Mouse (Mus musculus): ENCODE measurements around the gene Tbck. TPM values are rescaled to one million over a fixed set of nuclear protein-coding genes. Genes with fewer than 3 reads are reported as not detected.

The Tbck gene
- polyA plus RNA-seq, 1 experiment from 2014 or later, result 14.5 TPM

GRCm38 (mm10) chr3:132677494-132677893 lies 6.5 kb upstream of the Tbck start:
- no peaks in the 10 kb centered on the region for H3K9me3 ChIP-seq (replicated peaks; ENCODE audit: control insufficient read depth, low read length)
- no peaks in the 10 kb centered on the region for H3K27me3 ChIP-seq (ENCODE audit: control insufficient read depth, insufficient read depth, low read length)
- H3K4me2 ChIP-seq (ENCODE audit: low read depth, low read length), result no peak overlapping the region
- no peak overlapping the region for H3K4me3 ChIP-seq (ENCODE audit: low read length)
- no peak overlapping the region for H3K27ac ChIP-seq (ENCODE audit: low read length)
- H3K36me3 ChIP-seq (ENCODE audit: control insufficient read depth, insufficient read depth), result peaks cover 11% of the 10 kb centered on the region; the same call in 1 of the 2 replicates
- no peak for ATAC-seq (replicated peaks; ENCODE audit: extremely low read depth, insufficient read depth, low FRiP score)
- no peak overlapping the region for H3K9ac ChIP-seq (ENCODE audit: low read length)
- 66% methylated on average over 2 of the region's 2 CpGs for WGBS
- peaks cover under 1% of the 10 kb centered on the region for H3K4me1 ChIP-seq (ENCODE audit: control insufficient read depth, insufficient read depth, low read length)

GRCm38 (mm10) chr3:132684231-132684928 lies 436 bp downstream of the Tbck start, which contains the start of gene Aimp1:
Gene Aimp1, minus strand, starts transcription at chr3:132684370.
- H3K4me2 ChIP-seq (ENCODE audit: low read depth, low read length), result peak within 1 kb of the TSS; percentile 88
- peaks cover 13% of the 10 kb centered on the region for H3K4me1 ChIP-seq (ENCODE audit: control insufficient read depth, insufficient read depth, low read length)
- WGBS, result under 1% methylated on average over 27 of the region's 27 CpGs
- H3K27me3 ChIP-seq (ENCODE audit: control insufficient read depth, insufficient read depth, low read length), result no peaks in the 10 kb centered on the region
- peak within 1 kb of the TSS; percentile 82 for H3K4me3 ChIP-seq (ENCODE audit: low read length)
- H3K9me3 ChIP-seq (replicated peaks; ENCODE audit: control insufficient read depth, low read length), result no peaks in the 10 kb centered on the region
- ATAC-seq (replicated peaks; ENCODE audit: extremely low read depth, insufficient read depth, low FRiP score), result no peak
- peak within 1 kb of the TSS; percentile 95 for H3K9ac ChIP-seq (ENCODE audit: low read length)
- H3K36me3 ChIP-seq (ENCODE audit: control insufficient read depth, insufficient read depth), result peaks cover 5% of the 10 kb centered on the region
- peak within 1 kb of the TSS; percentile 90 for H3K27ac ChIP-seq (ENCODE audit: low read length)

- Histone ChIP-seq H3K27ac (ENCODE audit: low read length) (no peak overlapping the region), H3K36me3 (ENCODE audit: control insufficient read depth, insufficient read depth) (no peaks in the 10 kb centered on the region), H3K4me2 (ENCODE audit: low read depth, low read length) (no peak overlapping the region), H3K4me1 (ENCODE audit: control insufficient read depth, insufficient read depth, low read length) (no peaks in the 10 kb centered on the region), H3K4me3 (ENCODE audit: low read length) (no peak overlapping the region), H3K27me3 (ENCODE audit: control insufficient read depth, insufficient read depth, low read length) (no peaks in the 10 kb centered on the region), H3K9me3 (replicated peaks; ENCODE audit: control insufficient read depth, low read length) (no peaks in the 10 kb centered on the region), H3K9ac (ENCODE audit: low read length) (no peak overlapping the region)
- WGBS, result 66% methylated on average over 3 of the region's 3 CpGs
- no peak for ATAC-seq (replicated peaks; ENCODE audit: extremely low read depth, insufficient read depth, low FRiP score)
Observed at GRCm38 (mm10) chr3:132701368-132701767, 17.4 kb downstream of the Tbck start.

GRCm38 (mm10) chr3:132704216-132704615 lies 20.3 kb downstream of the Tbck start:
- no peak overlapping the region for H3K4me2 ChIP-seq (ENCODE audit: low read depth, low read length)
- 81% methylated on average over 3 of the region's 3 CpGs for WGBS
- no peaks in the 10 kb centered on the region for H3K36me3 ChIP-seq (ENCODE audit: control insufficient read depth, insufficient read depth)
- H3K4me3 ChIP-seq (ENCODE audit: low read length), result no peak overlapping the region
- H3K4me1 ChIP-seq (ENCODE audit: control insufficient read depth, insufficient read depth, low read length), result no peaks in the 10 kb centered on the region
- H3K9me3 ChIP-seq (replicated peaks; ENCODE audit: control insufficient read depth, low read length), result no peaks in the 10 kb centered on the region
- no peak overlapping the region for H3K27ac ChIP-seq (ENCODE audit: low read length)
- no peak overlapping the region for H3K9ac ChIP-seq (ENCODE audit: low read length)
- no peak for ATAC-seq (replicated peaks; ENCODE audit: extremely low read depth, insufficient read depth, low FRiP score)
- no peaks in the 10 kb centered on the region for H3K27me3 ChIP-seq (ENCODE audit: control insufficient read depth, insufficient read depth, low read length)

- no peak for ATAC-seq (replicated peaks; ENCODE audit: extremely low read depth, insufficient read depth, low FRiP score)
- no peak overlapping the region for H3K4me2 ChIP-seq (ENCODE audit: low read depth, low read length)
- 82% methylated on average over 4 of the region's 4 CpGs for WGBS
- no peak overlapping the region for H3K9ac ChIP-seq (ENCODE audit: low read length)
- no peak overlapping the region for H3K27ac ChIP-seq (ENCODE audit: low read length)
- H3K4me1 ChIP-seq (ENCODE audit: control insufficient read depth, insufficient read depth, low read length), result no peaks in the 10 kb centered on the region
- no peak overlapping the region for H3K4me3 ChIP-seq (ENCODE audit: low read length)
- no peaks in the 10 kb centered on the region for H3K36me3 ChIP-seq (ENCODE audit: control insufficient read depth, insufficient read depth)
- no peaks in the 10 kb centered on the region for H3K27me3 ChIP-seq (ENCODE audit: control insufficient read depth, insufficient read depth, low read length)
- no peaks in the 10 kb centered on the region for H3K9me3 ChIP-seq (replicated peaks; ENCODE audit: control insufficient read depth, low read length)
Observed at GRCm38 (mm10) chr3:132706977-132707376, 23.0 kb downstream of the Tbck start.

GRCm38 (mm10) chr3:132713913-132714312 lies 30.0 kb downstream of the Tbck start:
- ATAC-seq (replicated peaks; ENCODE audit: extremely low read depth, insufficient read depth, low FRiP score), result no peak
- no peak overlapping the region for H3K27ac ChIP-seq (ENCODE audit: low read length)

GRCm38 (mm10) chr3:132717316-132717715 lies 33.4 kb downstream of the Tbck start:
- WGBS, result 98% methylated on average over 4 of the region's 4 CpGs
- ATAC-seq (replicated peaks; ENCODE audit: extremely low read depth, insufficient read depth, low FRiP score), result no peak

More at GRCm38 (mm10) chr3:132713913-132714312, 30.0 kb downstream of the Tbck start:
- no peaks in the 10 kb centered on the region; the same call in 1 of the 2 replicates for H3K36me3 ChIP-seq (ENCODE audit: control insufficient read depth, insufficient read depth)
- H3K9ac ChIP-seq (ENCODE audit: low read length), result no peak overlapping the region
- H3K4me2 ChIP-seq (ENCODE audit: low read depth, low read length), result no peak overlapping the region
- no peaks in the 10 kb centered on the region for H3K4me1 ChIP-seq (ENCODE audit: control insufficient read depth, insufficient read depth, low read length)
- no peak overlapping the region for H3K4me3 ChIP-seq (ENCODE audit: low read length)
- H3K9me3 ChIP-seq (replicated peaks; ENCODE audit: control insufficient read depth, low read length), result no peaks in the 10 kb centered on the region
- H3K27me3 ChIP-seq (ENCODE audit: control insufficient read depth, insufficient read depth, low read length), result no peaks in the 10 kb centered on the region
- 58% methylated on average over 5 of the region's 5 CpGs for WGBS

GRCm38 (mm10) chr3:132724326-132724725 lies 40.4 kb downstream of the Tbck start:
- Histone ChIP-seq H3K9ac (ENCODE audit: low read length) (no peak overlapping the region), H3K36me3 (ENCODE audit: control insufficient read depth, insufficient read depth) (peaks cover 26% of the 10 kb centered on the region; the same call in 1 of the 2 replicates), H3K27me3 (ENCODE audit: control insufficient read depth, insufficient read depth, low read length) (no peaks in the 10 kb centered on the region), H3K4me3 (ENCODE audit: low read length) (no peak overlapping the region), H3K4me2 (ENCODE audit: low read depth, low read length) (no peak overlapping the region), H3K9me3 (replicated peaks; ENCODE audit: control insufficient read depth, low read length) (no peaks in the 10 kb centered on the region), H3K27ac (ENCODE audit: low read length) (no peak overlapping the region), H3K4me1 (ENCODE audit: control insufficient read depth, insufficient read depth, low read length) (no peaks in the 10 kb centered on the region)
- ATAC-seq (replicated peaks; ENCODE audit: extremely low read depth, insufficient read depth, low FRiP score), result no peak
- 92% methylated on average over 3 of the region's 3 CpGs for WGBS

More at GRCm38 (mm10) chr3:132717316-132717715, 33.4 kb downstream of the Tbck start:
- Histone ChIP-seq H3K27ac (ENCODE audit: low read length) (no peak overlapping the region), H3K4me3 (ENCODE audit: low read length) (no peak overlapping the region), H3K4me1 (ENCODE audit: control insufficient read depth, insufficient read depth, low read length) (no peaks in the 10 kb centered on the region), H3K9ac (ENCODE audit: low read length) (no peak overlapping the region), H3K27me3 (ENCODE audit: control insufficient read depth, insufficient read depth, low read length) (no peaks in the 10 kb centered on the region), H3K4me2 (ENCODE audit: low read depth, low read length) (no peak overlapping the region), H3K9me3 (replicated peaks; ENCODE audit: control insufficient read depth, low read length) (no peaks in the 10 kb centered on the region), H3K36me3 (ENCODE audit: control insufficient read depth, insufficient read depth) (peaks cover 8% of the 10 kb centered on the region)

- H3K9ac ChIP-seq (ENCODE audit: low read length), result no peak overlapping the region
- no peak for ATAC-seq (replicated peaks; ENCODE audit: extremely low read depth, insufficient read depth, low FRiP score)
- H3K27ac ChIP-seq (ENCODE audit: low read length), result no peak overlapping the region
- H3K27me3 ChIP-seq (ENCODE audit: control insufficient read depth, insufficient read depth, low read length), result no peaks in the 10 kb centered on the region
- H3K9me3 ChIP-seq (replicated peaks; ENCODE audit: control insufficient read depth, low read length), result no peaks in the 10 kb centered on the region
- H3K4me3 ChIP-seq (ENCODE audit: low read length), result no peak overlapping the region
- H3K4me2 ChIP-seq (ENCODE audit: low read depth, low read length), result no peak overlapping the region
- 73% methylated on average over 10 of the region's 10 CpGs for WGBS
- peaks cover 9% of the 10 kb centered on the region for H3K4me1 ChIP-seq (ENCODE audit: control insufficient read depth, insufficient read depth, low read length)
- H3K36me3 ChIP-seq (ENCODE audit: control insufficient read depth, insufficient read depth), result peaks cover 3% of the 10 kb centered on the region; the same call in 1 of the 2 replicates
Observed at GRCm38 (mm10) chr3:132744287-132745146, 60.6 kb downstream of the Tbck start.
